Comparison of ENCODE assay signal across 15 mouse cellular contexts in the genomic region with DNA sequence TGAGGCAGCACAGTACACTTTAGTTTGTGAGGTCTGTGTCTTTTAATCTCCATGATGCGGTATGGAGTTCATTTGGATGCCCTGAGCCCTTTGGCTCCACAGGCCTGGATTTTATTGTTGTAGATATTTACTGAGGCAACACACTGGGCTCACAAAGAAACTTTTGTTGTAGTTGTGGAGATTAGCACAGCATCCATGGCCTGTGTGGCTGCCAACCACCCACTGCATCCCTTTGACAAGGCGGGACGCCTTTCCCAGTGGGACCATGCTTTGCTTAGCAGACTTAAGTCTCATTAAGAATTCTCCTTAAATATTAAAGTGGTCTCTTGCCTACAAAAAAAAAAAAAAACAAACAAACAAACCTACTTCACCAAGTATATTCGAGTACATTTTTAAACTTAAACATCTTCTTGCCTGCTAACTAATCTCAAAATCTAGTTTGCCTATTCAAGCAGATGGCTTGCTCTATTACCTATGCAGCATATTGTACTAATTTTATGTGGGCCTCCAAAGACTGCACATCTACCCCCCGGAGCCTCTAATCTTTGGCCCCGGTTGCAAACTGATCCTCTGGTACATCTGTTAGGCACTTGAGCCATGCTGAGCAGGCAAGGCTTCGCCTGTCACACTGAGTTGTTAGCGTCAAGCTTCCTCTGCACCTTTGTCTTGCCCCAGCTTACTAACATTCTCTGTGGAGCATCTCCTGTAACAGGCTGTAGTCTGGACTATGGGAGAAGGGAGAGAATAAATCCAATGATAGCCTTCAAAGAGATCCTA.
DNase-seq lines count a peak whose midpoint lies in the region; ATAC-seq lines count a peak whose summit lies in the region.
"Had no signal": no experiment of that assay in that cellular context is flagged by ENCODE, and none has a peak within 500 bp of the region (broad histone marks: within the 10 kb centered on the region; RNA-seq: fewer than 3 reads in every experiment).

No protein-coding gene starts in this region.

- H3K4me1 ChIP-seq in hindbrain, embryonic 12.5 days, result peaks cover 9% of the 10 kb centered on the region
- peaks cover 18% of the 10 kb centered on the region for H3K4me1 ChIP-seq in hindbrain, embryonic 13.5 days (replicated peaks)
- peaks cover 48% of the 10 kb centered on the region for H3K4me1 ChIP-seq in embryonic facial prominence, embryonic 10.5 days
- peaks cover 7% of the 10 kb centered on the region for H3K4me1 ChIP-seq in forebrain, embryonic 16.5 days (replicated peaks; ENCODE audit: control insufficient read depth, insufficient read depth, low read length)
- H3K4me1 ChIP-seq in midbrain, embryonic 15.5 days, result 0 out of 2 replicates have a peak, but pooled peaks cover 2% of the 10 kb centered on the region
- H3K4me1 ChIP-seq: heart, embryonic 15.5 days; liver, embryonic 15.5 days had no signal

- peak; percentile 62 for DNase-seq in embryonic facial prominence, embryonic 10.5 days (ENCODE audit: low spot score)
- DNase-seq in urinary bladder, postnatal 4 days (ENCODE audit: low spot score in 2 of 2), result no peak
- DNase-seq in right cerebral cortex, postnatal 4 days, result no peak
- no peak for DNase-seq in layer of hippocampus, postnatal 10 days (ENCODE audit: low spot score in 2 of 2)
- DNase-seq: adrenal gland, postnatal 14 days; layer of hippocampus, adult 9-11 months; thymus, adult 18-20 months had no signal

- H3K9ac ChIP-seq in hindbrain, embryonic 12.5 days, result no peak overlapping the region
- H3K9ac ChIP-seq in hindbrain, embryonic 13.5 days, result no peak overlapping the region
- no peak overlapping the region for H3K9ac ChIP-seq in forebrain, embryonic 16.5 days (replicated peaks; ENCODE audit: low read depth, low read length)
- H3K9ac ChIP-seq in midbrain, embryonic 15.5 days, result no peak overlapping the region
- H3K9ac ChIP-seq: heart, embryonic 15.5 days; kidney, embryonic 15.5 days; liver, embryonic 15.5 days had no signal

- no peaks in the 10 kb centered on the region for H3K9me3 ChIP-seq in hindbrain, embryonic 12.5 days (replicated peaks)
- H3K9me3 ChIP-seq in hindbrain, embryonic 13.5 days, result no peaks in the 10 kb centered on the region
- H3K9me3 ChIP-seq in embryonic facial prominence, embryonic 10.5 days, result no peaks in the 10 kb centered on the region
- no peaks in the 10 kb centered on the region for H3K9me3 ChIP-seq in forebrain, embryonic 16.5 days (ENCODE audit: control insufficient read depth, low read length)
- H3K9me3 ChIP-seq in midbrain, embryonic 15.5 days, result no peaks in the 10 kb centered on the region
- H3K9me3 ChIP-seq: G1E; heart, embryonic 15.5 days; kidney, embryonic 15.5 days; liver, embryonic 15.5 days had no signal

- WGBS in hindbrain, embryonic 12.5 days, result 42% methylated on average over 8 of the region's 8 CpGs
- WGBS in hindbrain, embryonic 13.5 days, result 53% methylated on average over 8 of the region's 8 CpGs
- 31% methylated on average over 8 of the region's 8 CpGs for WGBS in embryonic facial prominence, embryonic 10.5 days
- WGBS in forebrain, embryonic 16.5 days, result 24% methylated on average over 8 of the region's 8 CpGs
- WGBS in midbrain, embryonic 15.5 days, result 19% methylated on average over 8 of the region's 8 CpGs

- peak; percentile 58; the same call in 1 of the 2 replicates for ATAC-seq in hindbrain, embryonic 12.5 days (ENCODE audit: low FRiP score)
- no peak for ATAC-seq in hindbrain, embryonic 13.5 days (ENCODE audit: low FRiP score)
- peak; percentile 28; the same call in 1 of the 2 replicates for ATAC-seq in forebrain, embryonic 16.5 days
- 0 out of 2 replicates have a peak, but pooled peaks have one; percentile 27 for ATAC-seq in midbrain, embryonic 15.5 days (replicated peaks)

- no peak overlapping the region for H3K4me2 ChIP-seq in hindbrain, embryonic 12.5 days (replicated peaks)
- H3K4me2 ChIP-seq in hindbrain, embryonic 13.5 days, result no peak overlapping the region
- H3K4me2 ChIP-seq in forebrain, embryonic 16.5 days (ENCODE audit: low read length), result no peak overlapping the region
- H3K4me2 ChIP-seq in midbrain, embryonic 15.5 days, result no peak overlapping the region
- H3K4me2 ChIP-seq: heart, embryonic 15.5 days; kidney, embryonic 15.5 days; liver, embryonic 15.5 days had no signal

- no peak overlapping the region for H3K4me3 ChIP-seq in hindbrain, embryonic 12.5 days
- H3K4me3 ChIP-seq in hindbrain, embryonic 13.5 days, result no peak overlapping the region
- H3K4me3 ChIP-seq in embryonic facial prominence, embryonic 10.5 days, result no peak overlapping the region
- H3K4me3 ChIP-seq in forebrain, embryonic 16.5 days (replicated peaks; ENCODE audit: low read length), result no peak overlapping the region
- H3K4me3 ChIP-seq in midbrain, embryonic 15.5 days, result no peak overlapping the region
- H3K4me3 ChIP-seq: heart, embryonic 15.5 days; kidney, embryonic 15.5 days; liver, embryonic 15.5 days had no signal

- H3K36me3 ChIP-seq in hindbrain, embryonic 12.5 days, result no peaks in the 10 kb centered on the region
- H3K36me3 ChIP-seq in hindbrain, embryonic 13.5 days, result peaks cover 17% of the 10 kb centered on the region; the same call in 1 of the 2 replicates
- H3K36me3 ChIP-seq in embryonic facial prominence, embryonic 10.5 days (replicated peaks), result no peaks in the 10 kb centered on the region
- H3K36me3 ChIP-seq in forebrain, embryonic 16.5 days (ENCODE audit: control insufficient read depth, insufficient read depth), result no peaks in the 10 kb centered on the region
- no peaks in the 10 kb centered on the region for H3K36me3 ChIP-seq in midbrain, embryonic 15.5 days (replicated peaks)
- H3K36me3 ChIP-seq: G1E; heart, embryonic 15.5 days; kidney, embryonic 15.5 days; liver, embryonic 15.5 days had no signal

- no peaks in the 10 kb centered on the region for H3K27me3 ChIP-seq in hindbrain, embryonic 12.5 days
- H3K27me3 ChIP-seq in hindbrain, embryonic 13.5 days, result no peaks in the 10 kb centered on the region
- H3K27me3 ChIP-seq in embryonic facial prominence, embryonic 10.5 days (replicated peaks; ENCODE audit: low read depth, poor library complexity, severe bottlenecking), result no peaks in the 10 kb centered on the region
- H3K27me3 ChIP-seq in forebrain, embryonic 16.5 days (replicated peaks; ENCODE audit: control insufficient read depth, insufficient read depth, low read length), result no peaks in the 10 kb centered on the region
- no peaks in the 10 kb centered on the region for H3K27me3 ChIP-seq in midbrain, embryonic 15.5 days (replicated peaks)
- H3K27me3 ChIP-seq: heart, embryonic 15.5 days; kidney, embryonic 15.5 days; liver, embryonic 15.5 days had no signal

- H3K27ac ChIP-seq in hindbrain, embryonic 12.5 days, result no peak overlapping the region
- H3K27ac ChIP-seq in hindbrain, embryonic 13.5 days, result no peak overlapping the region
- H3K27ac ChIP-seq in embryonic facial prominence, embryonic 10.5 days (replicated peaks), result peak overlapping the region; percentile 77
- H3K27ac ChIP-seq in forebrain, embryonic 16.5 days (ENCODE audit: low read length), result no peak overlapping the region
- no peak overlapping the region for H3K27ac ChIP-seq in midbrain, embryonic 15.5 days
- H3K27ac ChIP-seq: heart, embryonic 15.5 days; kidney, embryonic 15.5 days; liver, embryonic 15.5 days had no signal
